Mouse (Mus musculus): ENCODE measurements around the gene Hist1h2bk. TPM values are rescaled to one million over a fixed set of nuclear protein-coding genes. Genes with fewer than 3 reads are reported as not detected.

Hist1h2bk gene
- polyA plus RNA-seq, 1 experiment from 2014 or later = 6.2 TPM

DNA sequence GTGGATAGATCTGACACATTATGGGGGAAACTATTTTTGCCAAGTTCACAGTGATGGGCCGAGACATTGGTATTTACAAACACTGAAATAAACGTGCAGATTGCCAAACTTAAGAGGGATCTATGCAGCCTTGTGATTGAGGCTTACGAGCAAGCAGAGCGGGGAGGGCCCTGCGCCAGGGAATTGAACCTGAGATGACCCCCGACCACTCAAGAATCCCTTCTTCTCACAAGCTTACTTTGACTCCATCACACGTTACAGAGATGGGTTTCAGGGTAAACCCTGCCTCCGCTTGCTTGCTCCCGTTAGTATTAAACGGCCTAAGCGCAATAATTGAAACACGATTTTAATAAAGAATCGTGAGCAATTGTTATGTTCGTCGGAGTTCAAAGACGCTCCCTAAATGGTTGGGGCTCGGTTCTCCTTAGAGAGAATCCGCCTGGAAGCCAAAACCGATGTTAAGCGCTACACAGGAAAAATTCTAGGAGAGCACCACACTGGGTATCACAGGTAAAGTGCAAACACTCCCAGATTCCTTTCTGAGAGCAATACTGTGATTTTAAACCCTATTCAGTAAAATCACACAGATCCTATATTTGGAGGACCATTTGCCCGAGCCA lies 38.4 kb upstream of the Hist1h2bk start:
- Histone ChIP-seq H3K4me2 (ENCODE audit: low read depth) (peak overlapping the region; percentile 49), H3K9me3 (ENCODE audit: control insufficient read depth, low read length) (no peaks in the 10 kb centered on the region), H3K9ac (ENCODE audit: low read length) (no peak overlapping the region), H3K27me3 (ENCODE audit: control insufficient read depth, insufficient read depth, low read length) (peaks cover 71% of the 10 kb centered on the region), H3K4me3 (ENCODE audit: low read depth, low read length) (peak overlapping the region; percentile 27; the same call in 1 of the 2 replicates), H3K36me3 (ENCODE audit: control insufficient read depth, insufficient read depth, low read length) (no peaks in the 10 kb centered on the region), H3K27ac (ENCODE audit: low read depth, low read length) (no peak overlapping the region), H3K4me1 (ENCODE audit: control insufficient read depth, insufficient read depth, low read length) (0 out of 2 replicates have a peak, but pooled peaks cover 7% of the 10 kb centered on the region)
- 1% methylated on average over 21 of the region's 21 CpGs for WGBS
- ATAC-seq (ENCODE audit: insufficient read depth, low FRiP score, low TSS enrichment) (no peak), DNase-seq (ENCODE audit: low spot score) (no peak)

- H3K4me2 ChIP-seq (ENCODE audit: low read depth) = peak overlapping the region; percentile 49
- DNase-seq (ENCODE audit: low spot score) (no peak), ATAC-seq (ENCODE audit: insufficient read depth, low FRiP score, low TSS enrichment) (no peak)
- 0 out of 2 replicates have a peak, but pooled peaks cover 7% of the 10 kb centered on the region for H3K4me1 ChIP-seq (ENCODE audit: control insufficient read depth, insufficient read depth, low read length)
- peaks cover 76% of the 10 kb centered on the region for H3K27me3 ChIP-seq (ENCODE audit: control insufficient read depth, insufficient read depth, low read length)
- 3% methylated on average over 4 of the region's 4 CpGs for whole genome bisulfite sequencing
- H3K9me3 ChIP-seq (ENCODE audit: control insufficient read depth, low read length) = no peaks in the 10 kb centered on the region
- no peak overlapping the region for H3K27ac ChIP-seq (ENCODE audit: low read depth, low read length)
- peak overlapping the region; percentile 27; the same call in 1 of the 2 replicates for H3K4me3 ChIP-seq (ENCODE audit: low read depth, low read length)
- H3K9ac ChIP-seq (ENCODE audit: low read length) = no peak overlapping the region
- no peaks in the 10 kb centered on the region for H3K36me3 ChIP-seq (ENCODE audit: control insufficient read depth, insufficient read depth, low read length)
These were observed 37.8 kb upstream of the Hist1h2bk start for GRCm38 (mm10) chr13:21997821-21998220.

GRCm38 (mm10) chr13:21998412-21998811 lies 37.3 kb upstream of the Hist1h2bk start:
- Histone ChIP-seq H3K9ac (ENCODE audit: low read length) (no peak overlapping the region), H3K27ac (ENCODE audit: low read depth, low read length) (no peak overlapping the region), H3K27me3 (ENCODE audit: control insufficient read depth, insufficient read depth, low read length) (peaks cover 82% of the 10 kb centered on the region), H3K4me2 (ENCODE audit: low read depth) (no peak overlapping the region), H3K4me1 (ENCODE audit: control insufficient read depth, insufficient read depth, low read length) (0 out of 2 replicates have a peak, but pooled peaks cover 7% of the 10 kb centered on the region), H3K9me3 (ENCODE audit: control insufficient read depth, low read length) (no peaks in the 10 kb centered on the region), H3K36me3 (ENCODE audit: control insufficient read depth, insufficient read depth, low read length) (no peaks in the 10 kb centered on the region), H3K4me3 (ENCODE audit: low read depth, low read length) (no peak overlapping the region)
- 23% methylated on average over 3 of the region's 3 CpGs for WGBS
- ATAC-seq (ENCODE audit: insufficient read depth, low FRiP score, low TSS enrichment) = no peak
- no peak for DNase-seq (ENCODE audit: low spot score)

DNA sequence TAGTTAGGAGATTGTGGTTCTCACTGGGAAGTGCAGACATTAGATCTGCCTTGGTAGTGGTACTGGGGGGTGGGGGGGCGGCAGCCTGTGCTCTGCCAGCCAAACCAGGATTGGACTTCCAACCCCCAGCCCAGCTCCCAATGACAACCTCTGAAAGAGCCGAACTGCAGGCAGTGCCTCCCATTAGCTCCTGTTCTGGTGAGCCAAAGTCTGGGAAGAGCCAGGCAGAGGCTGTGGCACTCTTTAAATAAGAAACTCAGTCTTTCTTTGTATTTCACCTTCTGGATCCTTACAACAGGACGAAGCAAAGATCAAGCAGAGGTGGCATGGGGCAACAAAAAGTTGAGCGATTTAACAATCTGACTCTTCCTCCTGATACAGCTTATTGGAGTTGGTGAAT lies 36.5 kb upstream of the Hist1h2bk start:
- Histone ChIP-seq H3K27me3 (ENCODE audit: control insufficient read depth, insufficient read depth, low read length) (peaks cover 90% of the 10 kb centered on the region), H3K9me3 (ENCODE audit: control insufficient read depth, low read length) (no peaks in the 10 kb centered on the region), H3K36me3 (ENCODE audit: control insufficient read depth, insufficient read depth, low read length) (no peaks in the 10 kb centered on the region), H3K4me1 (ENCODE audit: control insufficient read depth, insufficient read depth, low read length) (0 out of 2 replicates have a peak, but pooled peaks cover 7% of the 10 kb centered on the region), H3K4me2 (ENCODE audit: low read depth) (no peak overlapping the region), H3K9ac (ENCODE audit: low read length) (no peak overlapping the region), H3K27ac (ENCODE audit: low read depth, low read length) (no peak overlapping the region), H3K4me3 (ENCODE audit: low read depth, low read length) (no peak overlapping the region)
- WGBS = 40% methylated on average over 4 of the region's 4 CpGs
- DNase-seq (ENCODE audit: low spot score) (no peak), ATAC-seq (ENCODE audit: insufficient read depth, low FRiP score, low TSS enrichment) (no peak)

GRCm38 (mm10) chr13:22001346-22001745 lies 34.3 kb upstream of the Hist1h2bk start:
- Histone ChIP-seq H3K27me3 (ENCODE audit: control insufficient read depth, insufficient read depth, low read length) (peaks cover 98% of the 10 kb centered on the region), H3K9ac (ENCODE audit: low read length) (no peak overlapping the region), H3K4me2 (ENCODE audit: low read depth) (no peak overlapping the region), H3K27ac (ENCODE audit: low read depth, low read length) (no peak overlapping the region), H3K4me3 (ENCODE audit: low read depth, low read length) (no peak overlapping the region), H3K9me3 (ENCODE audit: control insufficient read depth, low read length) (no peaks in the 10 kb centered on the region), H3K36me3 (ENCODE audit: control insufficient read depth, insufficient read depth, low read length) (no peaks in the 10 kb centered on the region), H3K4me1 (ENCODE audit: control insufficient read depth, insufficient read depth, low read length) (peaks cover 12% of the 10 kb centered on the region; the same call in 1 of the 2 replicates)
- no peak for ATAC-seq (ENCODE audit: insufficient read depth, low FRiP score, low TSS enrichment)
- WGBS = 59% methylated on average over 2 of the region's 2 CpGs
- DNase-seq (ENCODE audit: low spot score) = no peak

GRCm38 (mm10) chr13:22001823-22002222 lies 33.8 kb upstream of the Hist1h2bk start:
- no peak for DNase-seq (ENCODE audit: low spot score)
- no peak overlapping the region for H3K4me3 ChIP-seq (ENCODE audit: low read depth, low read length)
- no peaks in the 10 kb centered on the region for H3K9me3 ChIP-seq (ENCODE audit: control insufficient read depth, low read length)
- H3K27ac ChIP-seq (ENCODE audit: low read depth, low read length) = no peak overlapping the region
- ATAC-seq (ENCODE audit: insufficient read depth, low FRiP score, low TSS enrichment) = no peak
- 23% methylated on average over 5 of the region's 5 CpGs for WGBS
- no peak overlapping the region for H3K4me2 ChIP-seq (ENCODE audit: low read depth)
- H3K36me3 ChIP-seq (ENCODE audit: control insufficient read depth, insufficient read depth, low read length) = no peaks in the 10 kb centered on the region
- no peak overlapping the region for H3K9ac ChIP-seq (ENCODE audit: low read length)
- peaks cover 99% of the 10 kb centered on the region for H3K27me3 ChIP-seq (ENCODE audit: control insufficient read depth, insufficient read depth, low read length)
- peaks cover 16% of the 10 kb centered on the region for H3K4me1 ChIP-seq (ENCODE audit: control insufficient read depth, insufficient read depth, low read length)

DNA sequence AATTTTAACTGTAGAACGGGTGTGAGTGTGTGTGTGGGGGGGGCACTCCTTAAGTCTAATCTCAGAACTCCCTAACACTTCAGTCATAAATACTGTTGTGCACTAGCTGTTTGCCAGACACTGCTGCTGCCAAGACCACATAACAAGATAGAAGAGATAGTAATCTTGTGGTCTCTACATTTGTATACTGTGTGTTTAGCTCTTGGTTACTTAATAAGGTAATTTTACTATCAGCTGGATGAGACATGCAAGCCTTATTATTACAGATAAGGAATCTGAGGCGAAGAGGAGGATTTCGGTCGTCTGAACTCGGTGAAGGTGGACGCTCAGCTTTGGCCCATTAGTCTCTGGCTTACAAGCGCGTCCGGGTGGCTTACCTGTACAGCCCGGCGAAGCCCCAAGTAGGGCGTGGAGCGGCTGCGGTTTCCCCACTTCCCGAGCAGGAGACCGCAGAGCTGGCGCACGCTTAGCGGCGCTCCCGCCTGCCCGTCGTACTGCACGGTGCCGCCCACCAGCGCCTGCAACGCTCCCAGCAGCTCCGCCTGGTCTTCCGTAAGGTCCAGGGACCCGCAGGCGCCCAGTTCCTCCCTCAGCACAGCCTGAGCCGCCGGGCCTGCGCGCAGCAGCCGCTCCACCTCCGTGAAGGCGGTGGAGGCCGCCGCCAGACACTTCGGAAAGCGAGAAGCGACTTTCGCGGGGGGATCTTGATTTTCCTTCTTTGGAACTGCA lies 29.9 kb upstream of the Hist1h2bk start:
- no peaks in the 10 kb centered on the region for H3K9me3 ChIP-seq (ENCODE audit: control insufficient read depth, low read length)
- H3K27me3 ChIP-seq (ENCODE audit: control insufficient read depth, insufficient read depth, low read length) = peaks cover 98% of the 10 kb centered on the region
- 0 out of 2 replicates have a peak overlapping the region, but pooled peaks have one; percentile 23 for H3K9ac ChIP-seq (ENCODE audit: low read length)
- H3K27ac ChIP-seq (ENCODE audit: low read depth, low read length) = no peak overlapping the region
- H3K4me3 ChIP-seq (ENCODE audit: low read depth, low read length) = peak overlapping the region; percentile 44
- peaks cover 14% of the 10 kb centered on the region for H3K4me1 ChIP-seq (ENCODE audit: control insufficient read depth, insufficient read depth, low read length)
- WGBS = under 1% methylated on average over 45 of the region's 45 CpGs
- H3K4me2 ChIP-seq (ENCODE audit: low read depth) = peak overlapping the region; percentile 79
- ATAC-seq (ENCODE audit: insufficient read depth, low FRiP score, low TSS enrichment) (peak; percentile 75), DNase-seq (ENCODE audit: low spot score) (peak; percentile 65)
- H3K36me3 ChIP-seq (ENCODE audit: control insufficient read depth, insufficient read depth, low read length) = no peaks in the 10 kb centered on the region

- ATAC-seq (ENCODE audit: insufficient read depth, low FRiP score, low TSS enrichment) (peak; percentile 76), DNase-seq (ENCODE audit: low spot score) (peak; percentile 69)
- no peak overlapping the region for H3K27ac ChIP-seq (ENCODE audit: low read depth, low read length)
- peaks cover 14% of the 10 kb centered on the region for H3K4me1 ChIP-seq (ENCODE audit: control insufficient read depth, insufficient read depth, low read length)
- no peak overlapping the region for H3K9ac ChIP-seq (ENCODE audit: low read length)
- under 1% methylated on average over 38 of the region's 38 CpGs for WGBS
- peak overlapping the region; percentile 44 for H3K4me3 ChIP-seq (ENCODE audit: low read depth, low read length)
- peaks cover 95% of the 10 kb centered on the region for H3K27me3 ChIP-seq (ENCODE audit: control insufficient read depth, insufficient read depth, low read length)
- H3K9me3 ChIP-seq (ENCODE audit: control insufficient read depth, low read length) = no peaks in the 10 kb centered on the region
- no peaks in the 10 kb centered on the region for H3K36me3 ChIP-seq (ENCODE audit: control insufficient read depth, insufficient read depth, low read length)
- peak overlapping the region; percentile 79 for H3K4me2 ChIP-seq (ENCODE audit: low read depth)
These were observed 29.1 kb upstream of the Hist1h2bk start for GRCm38 (mm10) chr13:22006334-22007120.
